Comparison of ENCODE assay signal across 7 mouse cellular contexts in the genomic region with DNA sequence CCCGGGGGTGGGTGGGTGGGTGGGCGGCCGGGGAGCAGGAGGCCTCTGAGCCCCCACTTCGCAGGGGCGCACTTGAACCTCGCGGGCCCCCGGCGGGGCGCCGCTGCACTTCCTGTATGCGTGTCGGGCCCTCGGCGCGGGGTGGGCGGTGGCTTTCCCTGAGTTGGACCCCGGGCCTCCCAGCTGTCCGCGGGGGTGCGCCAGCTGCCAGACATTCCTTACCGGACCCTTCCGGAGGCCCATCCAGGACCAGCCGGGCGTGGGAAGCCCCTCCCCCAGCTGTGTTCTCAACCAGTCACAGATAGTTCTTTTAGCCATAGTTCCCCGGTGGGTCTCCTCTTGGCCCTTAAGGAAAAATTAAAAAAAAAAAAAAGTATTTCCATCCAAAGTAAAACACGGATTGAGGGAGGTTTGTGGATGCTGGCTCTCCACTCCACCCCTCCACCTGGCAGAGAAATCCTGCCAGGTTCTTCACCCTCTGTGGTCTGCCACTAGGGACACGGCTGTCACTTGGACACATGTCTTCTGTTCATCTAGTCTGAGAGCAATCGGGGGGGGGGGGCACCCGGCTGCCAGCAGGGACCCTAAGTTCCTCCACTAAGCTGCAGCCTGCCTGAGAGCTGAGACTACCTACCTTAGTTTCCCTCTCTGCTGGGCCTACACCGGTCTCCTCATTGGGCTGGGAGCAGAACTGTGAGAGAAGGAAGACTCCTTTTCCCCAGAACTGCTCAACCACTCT. TPM values are rescaled to one million over a fixed set of nuclear protein-coding genes. Genes with fewer than 3 reads are reported as not detected.
DNase-seq lines count a peak whose midpoint lies in the region; ATAC-seq lines count a peak whose summit lies in the region.

No protein-coding gene starts in this region.

- DNase-seq in ES-CJ7 (ENCODE audit: low read depth, low spot score): peak; percentile 51
- DNase-seq in adrenal gland, postnatal 36 days: peak; percentile 36 to 60
- DNase-seq in gastrocnemius, postnatal 36 days: peak; percentile 45 to 50
- peak; percentile 56 for DNase-seq in splenic B cell, adult 2 months (ENCODE audit: low read depth, low spot score)
- DNase-seq in right cerebral cortex, postnatal 25 days: no peak

- peaks cover 63% of the 10 kb centered on the region for H3K4me1 ChIP-seq in intestine, embryonic 16.5 days (ENCODE audit: control insufficient read depth, insufficient read depth, low read length)
- H3K4me1 ChIP-seq in lung, embryonic 15.5 days: peaks cover 33% of the 10 kb centered on the region

- ATAC-seq in intestine, embryonic 16.5 days: peak; percentile 50
- ATAC-seq in lung, embryonic 15.5 days (ENCODE audit: borderline replicate concordance, extremely low read depth, low FRiP score, low TSS enrichment): peak; percentile 76

- no peaks in the 10 kb centered on the region for H3K27me3 ChIP-seq in intestine, embryonic 16.5 days (replicated peaks; ENCODE audit: control insufficient read depth, insufficient read depth, low read length)
- no peaks in the 10 kb centered on the region for H3K27me3 ChIP-seq in lung, embryonic 15.5 days
- H3K27me3 ChIP-seq in splenic B cell, adult 2 months (ENCODE audit: control insufficient read depth, insufficient read depth, low read length, poor library complexity, severe bottlenecking): no peaks in the 10 kb centered on the region

- H3K4me2 ChIP-seq in intestine, embryonic 16.5 days (ENCODE audit: low read depth, low read length): peak overlapping the region; percentile 55
- H3K4me2 ChIP-seq in lung, embryonic 15.5 days: peak overlapping the region; percentile 94

- 1% methylated on average over 26 of the region's 31 CpGs for WGBS in intestine, embryonic 16.5 days
- WGBS in lung, embryonic 15.5 days: under 1% methylated on average over 31 of the region's 31 CpGs

- H3K4me3 ChIP-seq in intestine, embryonic 16.5 days (ENCODE audit: low read length): peak overlapping the region; percentile 86
- H3K4me3 ChIP-seq in lung, embryonic 15.5 days: peak overlapping the region; percentile 86

- intact Hi-C loops in gastrocnemius, postnatal 36 days (cut with DNase I): loop anchor here (2.0 kb wide), 1 partner anchor 19 kb away; no protein-coding TSS in a partner anchor

- no peaks in the 10 kb centered on the region for H3K9me3 ChIP-seq in intestine, embryonic 16.5 days (ENCODE audit: control insufficient read depth, low read length)
- no peaks in the 10 kb centered on the region for H3K9me3 ChIP-seq in lung, embryonic 15.5 days

- H3K9ac ChIP-seq in intestine, embryonic 16.5 days (ENCODE audit: low read depth, low read length): peak overlapping the region; percentile 93
- peak overlapping the region; percentile 82 for H3K9ac ChIP-seq in lung, embryonic 15.5 days

- H3K36me3 ChIP-seq in intestine, embryonic 16.5 days (ENCODE audit: control insufficient read depth, insufficient read depth, low read length): peaks cover 4% of the 10 kb centered on the region; the same call in 1 of the 2 replicates
- no peaks in the 10 kb centered on the region for H3K36me3 ChIP-seq in lung, embryonic 15.5 days
- H3K36me3 ChIP-seq in splenic B cell, adult 2 months (ENCODE audit: control insufficient read depth, insufficient read depth, low read length, poor library complexity, severe bottlenecking): no peaks in the 10 kb centered on the region

- peak overlapping the region; percentile 86 for H3K27ac ChIP-seq in intestine, embryonic 16.5 days (ENCODE audit: low read length)
- peak overlapping the region; percentile 84 for H3K27ac ChIP-seq in lung, embryonic 15.5 days

RNA-seq across cellular contexts. Expression of a gene that starts 12.2 kb away (rescaled TPM):
- 1 to 10 TPM; 5.6 to 7.0 TPM for total RNA-seq in adrenal gland, postnatal 36 days (2021)
- total RNA-seq in gastrocnemius, postnatal 36 days (2021): 1 to 10 TPM; 3.4 to 3.5 TPM
- 69.1 and 81.3 TPM in 2 replicates for polyA plus RNA-seq in intestine, embryonic 16.5 days (2015; fragmentation: Nextera tagmentation; extraction: Ambion mirVana)
- 22.1 and 23.7 TPM in 2 replicates for polyA plus RNA-seq in lung, embryonic 15.5 days (2015; fragmentation: Nextera tagmentation; extraction: Ambion mirVana)

RNA-seq across cellular contexts. Expression of a gene that starts 38.2 kb away (rescaled TPM):
- 1 to 10 TPM in 1 of 2 experiments, under 1 TPM in 1; 0.56 to 1.1 TPM for total RNA-seq in adrenal gland, postnatal 36 days (2021)
- total RNA-seq in gastrocnemius, postnatal 36 days (2021): under 1 TPM; 0.17 to 0.38 TPM
- 14.3 and 16.3 TPM in 2 replicates for polyA plus RNA-seq in intestine, embryonic 16.5 days (2015; fragmentation: Nextera tagmentation; extraction: Ambion mirVana)
- 21.1 and 25.5 TPM in 2 replicates for polyA plus RNA-seq in lung, embryonic 15.5 days (2015; fragmentation: Nextera tagmentation; extraction: Ambion mirVana)
